Mouse (Mus musculus): ENCODE results near the gene Aox4.

Gene Aox4

GRCm38 (mm10) chr1:58301073-58301472 is 90.9 kb downstream of the Aox4 start:
- DNase-seq (ENCODE audit: low read depth, low spot score): no peak

GRCm38 (mm10) chr1:58302015-58302414 is 91.8 kb downstream of the Aox4 start:
- DNase-seq (ENCODE audit: low read depth, low spot score): no peak

GRCm38 (mm10) chr1:58303009-58303408 is 92.8 kb downstream of the Aox4 start:
- DNase-seq (ENCODE audit: low read depth, low spot score): no peak

DNA sequence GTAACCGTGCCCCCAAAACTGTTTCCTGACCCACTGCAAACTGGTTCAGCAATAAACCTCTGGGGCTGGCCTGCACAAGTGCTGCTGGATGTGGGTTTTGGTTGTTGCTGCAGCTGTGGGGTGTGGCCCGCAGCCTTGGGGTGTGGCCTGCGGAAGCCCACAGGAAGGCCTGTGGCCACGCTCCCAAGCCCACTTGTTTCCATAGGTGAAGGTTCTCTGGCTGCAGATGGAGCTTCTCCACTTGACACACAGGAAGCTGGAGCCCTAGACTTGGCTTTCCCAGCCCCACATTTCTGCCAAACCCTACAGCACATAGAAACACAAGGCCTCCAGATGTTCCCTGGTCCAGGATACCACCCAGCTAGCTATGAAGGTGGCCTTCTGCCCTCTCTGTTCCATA is 93.5 kb downstream of the Aox4 start:
- no peak for DNase-seq (ENCODE audit: low read depth, low spot score)

- no peak for DNase-seq (ENCODE audit: low read depth, low spot score)
Observed at GRCm38 (mm10) chr1:58304296-58304695, 94.1 kb downstream of the Aox4 start.

- DNase-seq (ENCODE audit: low read depth, low spot score): no peak
Observed at GRCm38 (mm10) chr1:58307181-58307580, 97.0 kb downstream of the Aox4 start.

- no peak for DNase-seq (ENCODE audit: low read depth, low spot score)
Observed at GRCm38 (mm10) chr1:58308594-58308993, 98.4 kb downstream of the Aox4 start.

DNA sequence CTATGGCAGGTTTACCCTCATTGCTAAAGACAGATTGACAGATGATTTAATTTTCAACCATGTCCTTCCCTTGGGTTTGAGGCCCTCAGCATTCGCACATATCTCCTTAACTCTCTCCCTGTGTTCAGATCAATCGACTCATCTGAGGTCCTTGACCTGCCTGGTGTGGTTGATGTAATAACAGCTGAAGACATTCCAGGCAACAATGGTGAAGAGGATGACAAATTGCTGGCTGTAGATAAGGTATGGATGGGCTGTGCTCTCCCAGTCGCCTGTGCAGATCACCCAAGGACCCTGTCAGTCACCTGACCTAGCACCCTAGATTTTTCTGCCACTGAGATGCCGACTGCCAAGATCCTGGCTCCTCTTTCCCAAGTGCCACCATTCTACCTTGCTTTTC is 99.7 kb downstream of the Aox4 start:
- DNase-seq (ENCODE audit: low read depth, low spot score): no peak

DNA sequence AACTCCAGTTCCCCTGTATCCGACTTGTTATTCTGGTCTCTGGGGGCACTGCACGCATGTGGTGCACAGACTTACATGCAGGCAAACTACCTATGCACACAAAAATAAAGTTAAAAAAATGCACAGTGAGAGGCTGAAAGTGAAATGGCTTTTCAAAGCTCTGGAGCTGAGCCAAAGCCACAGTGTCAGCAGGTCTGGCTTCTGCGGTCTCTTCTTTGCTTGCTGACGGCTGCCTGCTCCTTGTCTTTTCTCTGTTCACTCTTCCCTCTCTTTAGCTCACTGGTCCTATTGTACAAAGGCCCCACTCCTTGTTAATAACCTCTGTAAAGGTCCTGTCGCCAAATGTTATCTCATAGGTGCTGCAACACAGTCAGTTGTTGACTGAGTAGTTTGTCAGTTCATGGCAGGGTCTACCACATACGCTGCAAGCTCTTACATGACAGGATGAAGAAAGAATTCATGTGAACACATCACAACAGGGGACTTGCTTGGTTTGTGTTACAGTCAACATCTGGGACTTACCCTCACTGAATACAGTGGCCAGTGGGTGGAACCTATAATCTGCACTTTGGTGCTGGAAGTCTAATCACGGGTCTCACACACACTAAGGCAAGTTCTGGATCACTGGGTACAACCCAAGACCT is 101.1 kb downstream of the Aox4 start:
- DNase-seq (ENCODE audit: low read depth, low spot score): no peak

DNA sequence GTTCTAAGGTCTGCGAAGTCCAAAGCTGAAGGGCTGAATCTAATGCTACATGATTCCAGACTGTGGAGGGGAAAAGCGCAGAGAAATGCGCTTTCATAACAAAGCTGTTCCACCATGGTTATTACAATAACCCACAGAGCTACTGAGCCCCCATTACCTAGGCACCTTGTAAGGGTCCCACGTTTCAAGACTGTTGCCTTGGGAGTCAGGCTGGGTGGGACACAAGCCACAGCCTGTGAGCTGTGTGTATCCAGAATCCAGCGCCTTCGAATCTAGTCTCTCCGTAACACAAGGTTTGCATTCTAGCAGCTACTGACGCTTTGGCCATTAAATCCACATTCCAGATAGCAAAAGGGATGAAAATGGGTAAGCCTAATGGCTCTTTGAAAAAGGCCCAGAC is 103.0 kb downstream of the Aox4 start:
- no peak for DNase-seq (ENCODE audit: low read depth, low spot score)

DNA sequence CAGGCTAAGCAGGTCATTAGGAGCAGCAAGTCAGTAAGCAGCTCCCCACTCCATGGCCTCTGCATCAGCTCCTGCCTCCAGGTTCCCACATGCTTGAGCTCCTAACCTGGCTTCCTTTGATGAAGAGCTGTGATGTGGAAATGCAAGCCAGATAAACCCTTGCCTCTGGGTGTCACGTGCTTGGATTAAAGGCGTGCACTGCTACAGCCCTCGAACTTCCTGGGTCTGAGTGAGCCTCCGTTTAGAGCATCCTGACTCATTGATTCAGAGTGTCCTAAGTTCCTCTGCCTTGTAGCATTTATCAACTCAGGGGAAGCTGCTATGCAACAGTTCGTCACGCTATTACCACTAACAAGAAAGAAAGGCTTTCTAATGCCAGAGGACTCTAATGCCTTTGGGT is 105.3 kb downstream of the Aox4 start:
- no peak for DNase-seq (ENCODE audit: low read depth, low spot score)
